Mouse (Mus musculus) gastrocnemius, adult 2 months (tissue): ENCODE data around the gene Gnb3. TPM values are rescaled to one million over a fixed set of nuclear protein-coding genes. Genes with fewer than 3 reads are reported as not detected.
"Not testable (repeated sequence)": the region's sequence is repeated elsewhere in the genome, so short reads cannot be mapped to it uniquely, and the experiment has no call there.

Experiments used
- DNase-seq: peaks from one replicate; pipeline ENCODE4 v3.0.0; 2022
- H3K27ac ChIP-seq: fragments of 200-600 bp; 2 replicates; pipeline ENCODE4 v1.8.1; 2022; ENCODE audit warnings: mild to moderate bottlenecking
- H3K4me3 ChIP-seq: fragments of 200-600 bp; 2 replicates; pipeline ENCODE4 v1.8.1; 2022; ENCODE audit warnings: mild to moderate bottlenecking, moderate library complexity
- CTCF ChIP-seq: fragments of 200-600 bp; IDR thresholded peaks from 2 replicates; pipeline ENCODE4 v1.8.1; 2022; ENCODE audit warnings: antibody characterized with exemption, mild to moderate bottlenecking, moderate library complexity
- intact Hi-C: fragments of 180-260 bp; cut with DNase I; formaldehyde crosslinking; loops from one replicate; pipeline ENCODE4 v1.15.1; 2025
- total RNA-seq, 2 experiments: library from RNA; stranded (reverse); gene quantifications; 2 replicates each; pipeline ENCODE4 v1.2.3; 2021

The Gnb3 gene
- total RNA-seq, 2 experiments from 2014 or later = 0.75 to 1.4 TPM

DNA sequence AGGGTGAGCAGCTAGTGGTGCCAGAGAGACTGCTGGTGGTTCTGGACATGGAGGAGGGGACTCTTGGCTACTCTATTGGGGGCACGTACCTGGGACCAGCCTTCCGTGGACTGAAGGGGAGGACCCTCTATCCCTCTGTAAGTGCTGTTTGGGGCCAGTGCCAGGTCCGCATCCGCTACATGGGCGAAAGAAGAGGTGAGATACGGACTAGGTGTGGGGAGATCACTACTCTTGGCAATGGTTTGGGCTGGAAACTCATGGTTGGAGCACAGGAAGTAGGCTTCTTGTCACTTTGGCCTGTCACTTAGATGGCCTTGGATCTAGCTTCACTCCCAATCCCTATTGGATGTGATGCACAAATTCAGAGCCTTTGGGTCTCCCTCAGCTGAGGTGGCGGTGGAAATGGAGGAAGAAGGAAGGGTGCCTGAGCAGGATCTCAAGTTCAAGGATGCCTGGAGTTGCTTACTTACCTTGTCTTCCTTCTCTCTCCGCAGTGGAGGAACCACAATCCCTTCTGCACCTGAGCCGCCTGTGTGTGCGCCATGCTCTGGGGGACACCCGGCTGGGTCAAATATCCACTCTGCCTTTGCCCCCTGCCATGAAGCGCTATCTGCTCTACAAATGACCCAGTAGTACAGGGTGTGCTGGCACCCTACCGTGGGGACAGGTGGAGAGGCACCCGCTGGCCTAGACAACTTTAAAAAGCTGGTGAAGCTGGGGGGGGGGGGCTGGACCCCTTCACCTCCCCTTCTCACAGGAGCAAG lies 30.1 kb downstream of the Gnb3 start:
- intact Hi-C loops = loop anchor here (5.0 kb wide), 1 partner anchor 53 kb away; the partner anchor contains the start of genes Atn1 and Gm45234
- no peak for TF ChIP-seq CTCF
- peak; percentile 54 for DNase-seq
- peak overlapping the region; percentile 90 for H3K4me3 ChIP-seq
- peak overlapping the region; percentile 99 for H3K27ac ChIP-seq

- peak; percentile 86 for TF ChIP-seq CTCF
- intact Hi-C loops = loop anchor here (5.0 kb wide), 1 partner anchor 52 kb away; the partner anchor contains the start of genes Atn1 and Gm45234
- Histone ChIP-seq H3K27ac (peak overlapping the region; percentile 99), H3K4me3 (peak overlapping the region; percentile 90)
- peak; percentile 91 for DNase-seq
Observed at GRCm38 (mm10) chr6:124809052-124809774, 30.9 kb downstream of the Gnb3 start.

- peak within 1 kb of the TSS; percentile 90 for H3K4me3 ChIP-seq
- DNase-seq = peak; percentile 87
- TF ChIP-seq CTCF = no peak
- intact Hi-C loops = loop anchor here (5.0 kb wide), 1 partner anchor 51 kb away; the partner anchor contains the start of genes Atn1 and Gm45234
- H3K27ac ChIP-seq = peak within 1 kb of the TSS; percentile 99
Observed at GRCm38 (mm10) chr6:124808358-124809012, 31.6 kb downstream of the Gnb3 start, which contains the start of gene Spsb2. TSS of gene Spsb2 (plus strand) at chr6:124808661.

DNA sequence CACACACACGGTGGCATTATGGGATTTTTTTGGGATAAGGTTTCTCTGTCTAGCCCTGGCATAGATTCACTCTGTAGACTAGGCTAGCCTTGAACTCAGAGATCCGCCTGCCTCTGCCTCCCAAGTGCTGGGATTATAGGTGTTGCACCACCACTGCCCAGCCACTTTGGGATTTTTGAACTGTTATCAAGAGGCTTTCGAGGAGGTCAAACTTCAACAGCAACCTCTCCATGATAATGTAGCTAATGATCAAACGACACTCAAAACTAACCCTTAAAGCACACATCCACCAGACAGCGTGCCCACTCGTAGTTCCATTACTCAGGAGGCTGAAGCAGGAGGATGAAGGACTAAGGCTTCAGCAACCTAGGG lies 32.1 kb downstream of the Gnb3 start:
- H3K4me3 ChIP-seq = peak overlapping the region; percentile 90
- no peak for DNase-seq
- peak overlapping the region; percentile 99 for H3K27ac ChIP-seq
- intact Hi-C loops = loop anchor here (5.0 kb wide), 1 partner anchor 51 kb away; the partner anchor contains the start of genes Atn1 and Gm45234
- TF ChIP-seq CTCF = no peak

GRCm38 (mm10) chr6:124807366-124807765 lies 32.7 kb downstream of the Gnb3 start:
- no peak for TF ChIP-seq CTCF
- intact Hi-C loops = loop anchor here (5.0 kb wide), 1 partner anchor 50 kb away; the partner anchor contains the start of genes Atn1 and Gm45234
- H3K27ac ChIP-seq = peak overlapping the region; percentile 99
- no peak for DNase-seq
- no peak overlapping the region for H3K4me3 ChIP-seq

GRCm38 (mm10) chr6:124806446-124807140 lies 33.5 kb downstream of the Gnb3 start:
- Histone ChIP-seq H3K4me3 (peak overlapping the region; percentile 74), H3K27ac (peak overlapping the region; percentile 99)
- intact Hi-C loops = loop anchor here (5.0 kb wide), 1 partner anchor 49 kb away; the partner anchor contains the start of genes Atn1 and Gm45234
- no peak for TF ChIP-seq CTCF
- no peak for DNase-seq

GRCm38 (mm10) chr6:124805341-124806321 lies 34.4 kb downstream of the Gnb3 start:
- Histone ChIP-seq H3K4me3 (peak overlapping the region; percentile 74), H3K27ac (peak overlapping the region; percentile 99)
- intact Hi-C loops = loop anchor here (5.0 kb wide), 1 partner anchor 48 kb away; the partner anchor contains the start of genes Atn1 and Gm45234
- peak; percentile 97 for DNase-seq
- TF ChIP-seq CTCF = peak; percentile 28; the same call in 1 of the 2 replicates

DNA sequence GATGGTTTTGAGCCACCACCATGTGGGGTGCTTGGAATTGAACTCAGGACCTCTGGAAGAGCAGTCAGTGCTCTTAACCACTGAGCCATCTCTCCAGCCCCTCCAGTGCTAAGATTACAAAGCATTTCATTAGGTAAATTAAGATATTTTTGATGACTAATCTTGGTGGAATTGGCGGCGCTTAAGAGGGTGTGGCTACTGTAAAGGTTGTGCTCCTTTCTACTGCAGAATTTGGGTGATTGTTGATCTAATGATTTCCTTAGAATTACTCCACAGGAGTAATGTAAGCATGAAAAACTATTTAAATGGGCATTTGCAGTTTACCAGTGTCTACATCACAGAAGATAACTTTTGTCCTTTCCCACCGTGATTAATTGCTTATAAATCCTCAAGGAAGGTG lies 35.7 kb downstream of the Gnb3 start:
- H3K4me3 ChIP-seq = no peak overlapping the region
- TF ChIP-seq CTCF = no peak
- H3K27ac ChIP-seq = no peak overlapping the region; the same call in 1 of the 2 replicates
- DNase-seq = no peak
- intact Hi-C loops = no loop called here

DNA sequence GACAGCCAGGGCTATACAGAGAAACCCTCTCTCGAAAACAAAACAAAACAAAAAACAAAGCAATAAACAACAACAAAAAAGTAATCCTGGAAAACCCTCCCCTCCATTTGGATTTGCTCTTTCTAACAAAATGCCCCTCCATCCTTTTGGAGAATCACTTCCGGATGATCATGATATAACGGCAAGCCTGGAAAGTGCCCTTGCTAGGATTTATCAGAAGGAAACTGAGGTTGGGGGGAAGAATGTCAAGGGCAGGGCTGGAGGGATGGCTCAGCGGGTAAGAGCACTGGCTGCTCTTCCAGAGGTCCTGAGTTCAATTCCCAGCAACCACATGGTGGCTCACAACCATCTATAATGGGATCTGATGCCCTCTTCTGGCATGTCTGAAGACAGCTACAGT lies 36.4 kb downstream of the Gnb3 start:
- H3K4me3 ChIP-seq, DNase-seq, H3K27ac ChIP-seq, intact Hi-C loops: not testable (repeated sequence)

GRCm38 (mm10) chr6:124803061-124803460 lies 37.0 kb downstream of the Gnb3 start:
- Histone ChIP-seq H3K27ac (no peak overlapping the region), H3K4me3 (no peak overlapping the region)
- intact Hi-C loops = no loop called here
- DNase-seq = no peak
- TF ChIP-seq CTCF = no peak

DNA sequence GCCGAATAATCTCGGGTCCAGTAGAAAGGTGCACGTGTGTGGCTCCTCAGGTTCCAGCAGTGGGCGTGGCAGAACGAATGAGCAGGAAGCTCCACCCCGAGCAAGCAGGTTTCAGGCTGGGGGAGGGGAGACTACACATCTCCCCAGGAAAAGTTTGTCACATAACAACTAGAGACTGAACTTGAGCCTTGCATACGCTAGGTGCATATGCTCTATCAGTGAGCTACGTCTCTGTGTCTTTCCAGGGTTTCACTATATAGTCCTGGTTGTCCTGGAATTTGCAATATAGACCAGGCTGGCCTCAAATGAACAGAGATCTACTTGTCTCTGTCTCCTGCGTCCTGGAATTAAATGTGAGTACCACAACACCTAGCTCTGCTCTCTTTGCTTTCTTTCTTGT lies 37.7 kb downstream of the Gnb3 start:
- DNase-seq, intact Hi-C loops, H3K27ac ChIP-seq, H3K4me3 ChIP-seq: not testable (repeated sequence)
